Mouse (Mus musculus): ENCODE measurements around the gene Tmx4. TPM values are rescaled to one million over a fixed set of nuclear protein-coding genes. Genes with fewer than 3 reads are reported as not detected.

Gene Tmx4
- polyA plus RNA-seq (2014; fragmentation: Nextera tagmentation; extraction: Ambion mirVana): 142 and 147 TPM in 2 replicates

- Histone ChIP-seq H3K9ac (peak within 1 kb of the TSS; percentile 95), H3K36me3 (replicated peaks; ENCODE audit: control insufficient read depth, insufficient read depth) (peaks cover 4% of the 10 kb centered on the region; the same call in 1 of the 2 replicates), H3K4me3 (replicated peaks; ENCODE audit: low read length) (peak within 1 kb of the TSS; percentile 84), H3K27me3 (ENCODE audit: control insufficient read depth, insufficient read depth, low read length) (no peaks in the 10 kb centered on the region), H3K27ac (peak within 1 kb of the TSS; percentile 100), H3K9me3 (ENCODE audit: control insufficient read depth, low read length) (no peaks in the 10 kb centered on the region), H3K4me2 (replicated peaks) (peak within 1 kb of the TSS; percentile 56), H3K4me1 (replicated peaks; ENCODE audit: control insufficient read depth, insufficient read depth, low read length) (peaks cover 39% of the 10 kb centered on the region)
- peak; percentile 96 for DNase-seq (ENCODE audit: low spot score)
- under 1% methylated on average over 51 of the region's 57 CpGs for WGBS
- peak; percentile 98 for ATAC-seq (ENCODE audit: low FRiP score)
These were observed at the start of gene Tmx4 for GRCm38 (mm10) chr2:134643514-134644300. Gene Tmx4, minus strand, starts transcription at chr2:134644145.

GRCm38 (mm10) chr2:134692125-134692524 lies 48.2 kb upstream of the Tmx4 start:
- no peak overlapping the region for H3K9ac ChIP-seq
- no peak overlapping the region for H3K4me2 ChIP-seq (replicated peaks)
- whole genome bisulfite sequencing: 71% methylated on average over 1 of the region's 1 CpGs
- ATAC-seq (ENCODE audit: low FRiP score) (no peak), DNase-seq (ENCODE audit: low spot score) (no peak)
- H3K27ac ChIP-seq: no peak overlapping the region
- no peaks in the 10 kb centered on the region for H3K9me3 ChIP-seq (ENCODE audit: control insufficient read depth, low read length)
- no peak overlapping the region for H3K4me3 ChIP-seq (replicated peaks; ENCODE audit: low read length)
- no peaks in the 10 kb centered on the region for H3K4me1 ChIP-seq (replicated peaks; ENCODE audit: control insufficient read depth, insufficient read depth, low read length)
- H3K27me3 ChIP-seq (ENCODE audit: control insufficient read depth, insufficient read depth, low read length): no peaks in the 10 kb centered on the region
- no peaks in the 10 kb centered on the region for H3K36me3 ChIP-seq (replicated peaks; ENCODE audit: control insufficient read depth, insufficient read depth)

GRCm38 (mm10) chr2:134691055-134691454 lies 47.1 kb upstream of the Tmx4 start:
- Histone ChIP-seq H3K27me3 (ENCODE audit: control insufficient read depth, insufficient read depth, low read length) (no peaks in the 10 kb centered on the region), H3K4me2 (replicated peaks) (no peak overlapping the region), H3K9ac (no peak overlapping the region), H3K4me3 (replicated peaks; ENCODE audit: low read length) (no peak overlapping the region), H3K27ac (no peak overlapping the region), H3K9me3 (ENCODE audit: control insufficient read depth, low read length) (no peaks in the 10 kb centered on the region), H3K36me3 (replicated peaks; ENCODE audit: control insufficient read depth, insufficient read depth) (no peaks in the 10 kb centered on the region), H3K4me1 (replicated peaks; ENCODE audit: control insufficient read depth, insufficient read depth, low read length) (no peaks in the 10 kb centered on the region)
- DNase-seq (ENCODE audit: low spot score) (no peak), ATAC-seq (ENCODE audit: low FRiP score) (no peak)
- 86% methylated on average over 7 of the region's 7 CpGs for WGBS

GRCm38 (mm10) chr2:134682326-134682725 lies 38.4 kb upstream of the Tmx4 start:
- H3K27ac ChIP-seq: no peak overlapping the region
- H3K4me3 ChIP-seq (replicated peaks; ENCODE audit: low read length): no peak overlapping the region
- no peaks in the 10 kb centered on the region for H3K27me3 ChIP-seq (ENCODE audit: control insufficient read depth, insufficient read depth, low read length)
- 22% methylated on average over 3 of the region's 3 CpGs for WGBS
- H3K4me1 ChIP-seq (replicated peaks; ENCODE audit: control insufficient read depth, insufficient read depth, low read length): no peaks in the 10 kb centered on the region
- H3K4me2 ChIP-seq (replicated peaks): no peak overlapping the region
- ATAC-seq (ENCODE audit: low FRiP score) (no peak), DNase-seq (ENCODE audit: low spot score) (no peak)
- no peaks in the 10 kb centered on the region for H3K9me3 ChIP-seq (ENCODE audit: control insufficient read depth, low read length)
- no peaks in the 10 kb centered on the region for H3K36me3 ChIP-seq (replicated peaks; ENCODE audit: control insufficient read depth, insufficient read depth)
- H3K9ac ChIP-seq: no peak overlapping the region

GRCm38 (mm10) chr2:134681271-134681961 lies 37.5 kb upstream of the Tmx4 start:
- no peaks in the 10 kb centered on the region for H3K27me3 ChIP-seq (ENCODE audit: control insufficient read depth, insufficient read depth, low read length)
- no peak overlapping the region for H3K27ac ChIP-seq
- no peaks in the 10 kb centered on the region for H3K36me3 ChIP-seq (replicated peaks; ENCODE audit: control insufficient read depth, insufficient read depth)
- ATAC-seq (ENCODE audit: low FRiP score): peak; percentile 70; the same call in 1 of the 2 replicates
- H3K9ac ChIP-seq: no peak overlapping the region
- no peak overlapping the region for H3K4me3 ChIP-seq (replicated peaks; ENCODE audit: low read length)
- H3K9me3 ChIP-seq (ENCODE audit: control insufficient read depth, low read length): no peaks in the 10 kb centered on the region
- H3K4me1 ChIP-seq (replicated peaks; ENCODE audit: control insufficient read depth, insufficient read depth, low read length): no peaks in the 10 kb centered on the region
- peak; percentile 77 for DNase-seq (ENCODE audit: low spot score)
- WGBS: 33% methylated on average over 9 of the region's 9 CpGs
- H3K4me2 ChIP-seq (replicated peaks): no peak overlapping the region

GRCm38 (mm10) chr2:134679567-134679966 lies 35.6 kb upstream of the Tmx4 start:
- no peaks in the 10 kb centered on the region for H3K4me1 ChIP-seq (replicated peaks; ENCODE audit: control insufficient read depth, insufficient read depth, low read length)
- H3K36me3 ChIP-seq (replicated peaks; ENCODE audit: control insufficient read depth, insufficient read depth): no peaks in the 10 kb centered on the region
- no peak overlapping the region for H3K27ac ChIP-seq
- no peak for DNase-seq (ENCODE audit: low spot score)
- H3K4me2 ChIP-seq (replicated peaks): no peak overlapping the region
- WGBS: 75% methylated on average over 3 of the region's 3 CpGs
- ATAC-seq (ENCODE audit: low FRiP score): no peak
- H3K9me3 ChIP-seq (ENCODE audit: control insufficient read depth, low read length): no peaks in the 10 kb centered on the region
- no peak overlapping the region for H3K4me3 ChIP-seq (replicated peaks; ENCODE audit: low read length)
- no peaks in the 10 kb centered on the region for H3K27me3 ChIP-seq (ENCODE audit: control insufficient read depth, insufficient read depth, low read length)
- H3K9ac ChIP-seq: no peak overlapping the region

- no peak for DNase-seq (ENCODE audit: low spot score)
- Histone ChIP-seq H3K36me3 (replicated peaks; ENCODE audit: control insufficient read depth, insufficient read depth) (no peaks in the 10 kb centered on the region), H3K4me1 (replicated peaks; ENCODE audit: control insufficient read depth, insufficient read depth, low read length) (no peaks in the 10 kb centered on the region), H3K4me3 (replicated peaks; ENCODE audit: low read length) (no peak overlapping the region), H3K9me3 (ENCODE audit: control insufficient read depth, low read length) (no peaks in the 10 kb centered on the region), H3K9ac (no peak overlapping the region), H3K27me3 (ENCODE audit: control insufficient read depth, insufficient read depth, low read length) (no peaks in the 10 kb centered on the region), H3K27ac (no peak overlapping the region), H3K4me2 (replicated peaks) (no peak overlapping the region)
- 88% methylated on average over 1 of the region's 1 CpGs for WGBS
- no peak for ATAC-seq (ENCODE audit: low FRiP score)
These were observed 31.5 kb upstream of the Tmx4 start for GRCm38 (mm10) chr2:134675465-134675864.

GRCm38 (mm10) chr2:134673604-134674003 lies 29.7 kb upstream of the Tmx4 start:
- no peak for DNase-seq (ENCODE audit: low spot score)
- no peak for ATAC-seq (ENCODE audit: low FRiP score)
- Histone ChIP-seq H3K4me1 (replicated peaks; ENCODE audit: control insufficient read depth, insufficient read depth, low read length) (no peaks in the 10 kb centered on the region), H3K9me3 (ENCODE audit: control insufficient read depth, low read length) (no peaks in the 10 kb centered on the region), H3K36me3 (replicated peaks; ENCODE audit: control insufficient read depth, insufficient read depth) (no peaks in the 10 kb centered on the region), H3K4me2 (replicated peaks) (no peak overlapping the region), H3K27me3 (ENCODE audit: control insufficient read depth, insufficient read depth, low read length) (no peaks in the 10 kb centered on the region), H3K27ac (no peak overlapping the region), H3K9ac (no peak overlapping the region), H3K4me3 (replicated peaks; ENCODE audit: low read length) (no peak overlapping the region)
- WGBS: 79% methylated on average over 5 of the region's 5 CpGs

- no peak for DNase-seq (ENCODE audit: low spot score)
- no peak overlapping the region for H3K4me3 ChIP-seq (replicated peaks; ENCODE audit: low read length)
- no peaks in the 10 kb centered on the region for H3K9me3 ChIP-seq (ENCODE audit: control insufficient read depth, low read length)
- no peak overlapping the region for H3K4me2 ChIP-seq (replicated peaks)
- H3K27ac ChIP-seq: no peak overlapping the region
- no peaks in the 10 kb centered on the region for H3K36me3 ChIP-seq (replicated peaks; ENCODE audit: control insufficient read depth, insufficient read depth)
- WGBS: 26% methylated on average over 4 of the region's 4 CpGs
- no peaks in the 10 kb centered on the region for H3K27me3 ChIP-seq (ENCODE audit: control insufficient read depth, insufficient read depth, low read length)
- no peak for ATAC-seq (ENCODE audit: low FRiP score)
- no peak overlapping the region for H3K9ac ChIP-seq
- H3K4me1 ChIP-seq (replicated peaks; ENCODE audit: control insufficient read depth, insufficient read depth, low read length): no peaks in the 10 kb centered on the region
These were observed 12.5 kb upstream of the Tmx4 start for GRCm38 (mm10) chr2:134656477-134656876.
